In the genomic region with DNA sequence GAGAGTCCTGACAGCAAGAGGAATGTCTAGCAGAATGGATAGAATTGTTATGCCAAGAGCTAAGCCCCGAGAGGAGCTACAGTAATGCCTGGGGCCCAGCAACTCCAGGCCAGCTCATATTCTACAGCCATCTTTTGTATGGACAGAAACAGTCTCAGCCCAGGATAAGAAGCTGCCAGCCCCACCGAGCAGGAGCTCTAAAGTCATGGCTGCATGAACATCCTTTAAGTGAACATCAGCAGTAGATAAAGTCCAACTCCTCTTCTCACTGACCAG, we compare ENCODE assay signal across 19 mouse cellular contexts.
DNase-seq lines count a peak whose midpoint lies in the region; ATAC-seq and TF ChIP-seq lines count a peak whose summit lies in the region.
"Had no signal": no experiment of that assay in that cellular context is flagged by ENCODE, and none has a peak within 500 bp of the region (broad histone marks: within the 10 kb centered on the region; RNA-seq: fewer than 3 reads in every experiment).

No protein-coding gene starts in this region.

- H3K9me3 ChIP-seq in forebrain, embryonic 10.5 days: no peaks in the 10 kb centered on the region
- H3K9me3 ChIP-seq in forebrain, embryonic 14.5 days (replicated peaks; ENCODE audit: control insufficient read depth, low read length): no peaks in the 10 kb centered on the region
- no peaks in the 10 kb centered on the region for H3K9me3 ChIP-seq in midbrain, embryonic 13.5 days
- H3K9me3 ChIP-seq in midbrain, postnatal 0 days (ENCODE audit: low read length): no peaks in the 10 kb centered on the region
- H3K9me3 ChIP-seq in midbrain, embryonic 15.5 days: no peaks in the 10 kb centered on the region
- H3K9me3 ChIP-seq: heart, embryonic 10.5 days; liver, embryonic 15.5 days had no signal

- peaks cover 7% of the 10 kb centered on the region; the same call in 1 of the 2 replicates for H3K27me3 ChIP-seq in forebrain, embryonic 10.5 days (ENCODE audit: poor library complexity, severe bottlenecking)
- no peaks in the 10 kb centered on the region for H3K27me3 ChIP-seq in forebrain, embryonic 14.5 days (replicated peaks; ENCODE audit: control insufficient read depth, insufficient read depth, low read length)
- no peaks in the 10 kb centered on the region for H3K27me3 ChIP-seq in midbrain, embryonic 13.5 days
- no peaks in the 10 kb centered on the region for H3K27me3 ChIP-seq in midbrain, postnatal 0 days (ENCODE audit: insufficient read depth, low read length)
- H3K27me3 ChIP-seq in midbrain, embryonic 15.5 days (replicated peaks): no peaks in the 10 kb centered on the region
- H3K27me3 ChIP-seq: liver, embryonic 15.5 days had no signal

- no peak for ATAC-seq in forebrain, embryonic 14.5 days
- ATAC-seq in midbrain, embryonic 13.5 days: peak; percentile 22; the same call in 1 of the 2 replicates
- no peak for ATAC-seq in midbrain, postnatal 0 days (ENCODE audit: low FRiP score)
- ATAC-seq in midbrain, embryonic 15.5 days (replicated peaks): no peak

- no peak for TF ChIP-seq CTCF in midbrain, postnatal 0 days (IDR thresholded peaks at IDR 0.05)

- H3K36me3 ChIP-seq in forebrain, embryonic 10.5 days (replicated peaks): no peaks in the 10 kb centered on the region
- no peaks in the 10 kb centered on the region for H3K36me3 ChIP-seq in forebrain, embryonic 14.5 days (ENCODE audit: control insufficient read depth, insufficient read depth, low read length)
- no peaks in the 10 kb centered on the region for H3K36me3 ChIP-seq in midbrain, embryonic 13.5 days
- H3K36me3 ChIP-seq in midbrain, postnatal 0 days (ENCODE audit: insufficient read depth, low read length): no peaks in the 10 kb centered on the region
- H3K36me3 ChIP-seq in midbrain, embryonic 15.5 days (replicated peaks): no peaks in the 10 kb centered on the region
- H3K36me3 ChIP-seq: heart, embryonic 10.5 days; liver, embryonic 15.5 days had no signal

- no peak overlapping the region for H3K4me2 ChIP-seq in forebrain, embryonic 14.5 days (ENCODE audit: low read length)
- no peak overlapping the region for H3K4me2 ChIP-seq in midbrain, embryonic 13.5 days (replicated peaks)
- H3K4me2 ChIP-seq in midbrain, postnatal 0 days (ENCODE audit: low read depth, low read length, poor library complexity, severe bottlenecking): no peak overlapping the region
- no peak overlapping the region for H3K4me2 ChIP-seq in midbrain, embryonic 15.5 days
- H3K4me2 ChIP-seq: liver, embryonic 15.5 days had no signal

- no peak overlapping the region for H3K9ac ChIP-seq in forebrain, embryonic 14.5 days (ENCODE audit: low read length)
- no peak overlapping the region for H3K9ac ChIP-seq in midbrain, embryonic 13.5 days (replicated peaks)
- H3K9ac ChIP-seq in midbrain, postnatal 0 days (replicated peaks; ENCODE audit: low read length, poor library complexity, severe bottlenecking): no peak overlapping the region
- H3K9ac ChIP-seq in midbrain, embryonic 15.5 days: no peak overlapping the region
- H3K9ac ChIP-seq: liver, embryonic 15.5 days had no signal

- peak overlapping the region; percentile 57 for H3K27ac ChIP-seq in forebrain, embryonic 10.5 days
- H3K27ac ChIP-seq in forebrain, embryonic 14.5 days (ENCODE audit: low read depth, low read length): no peak overlapping the region
- peak overlapping the region; percentile 76 for H3K27ac ChIP-seq in midbrain, embryonic 13.5 days
- H3K27ac ChIP-seq in midbrain, postnatal 0 days (ENCODE audit: low read depth, low read length): no peak overlapping the region
- peak overlapping the region; percentile 26; the same call in 1 of the 2 replicates for H3K27ac ChIP-seq in midbrain, embryonic 15.5 days
- H3K27ac ChIP-seq: heart, embryonic 10.5 days; liver, embryonic 15.5 days had no signal

- 54% methylated on average over 2 of the region's 2 CpGs for WGBS in forebrain, embryonic 10.5 days
- 18% methylated on average over 2 of the region's 2 CpGs for WGBS in forebrain, embryonic 14.5 days
- 21% methylated on average over 2 of the region's 2 CpGs for WGBS in midbrain, embryonic 13.5 days
- 30% methylated on average over 2 of the region's 2 CpGs for WGBS in midbrain, postnatal 0 days
- 22% methylated on average over 2 of the region's 2 CpGs for WGBS in midbrain, embryonic 15.5 days

- DNase-seq in forebrain, embryonic 10.5 days (ENCODE audit: extremely low spot score, low spot score): no peak
- no peak for DNase-seq in forebrain, embryonic 14.5 days (ENCODE audit: low spot score)
- DNase-seq in midbrain, postnatal 0 days (ENCODE audit: low spot score): no peak
- DNase-seq in T-cell, adult 2 months (ENCODE audit: low spot score): no peak
- no peak for DNase-seq in lung, adult 18-20 months
- DNase-seq: adrenal gland, postnatal 14 days; cerebellum, adult 9-10 months; heart, postnatal 4 days; kidney, adult 2 months; kidney, postnatal 10 days; left cerebral cortex, postnatal 4 days; liver; lung, postnatal 4 days; right cerebral cortex, postnatal 25 days had no signal

- H3K4me1 ChIP-seq in forebrain, embryonic 10.5 days: peaks cover 30% of the 10 kb centered on the region
- H3K4me1 ChIP-seq in forebrain, embryonic 14.5 days (ENCODE audit: control insufficient read depth, insufficient read depth, low read length): peaks cover 22% of the 10 kb centered on the region
- peaks cover 29% of the 10 kb centered on the region for H3K4me1 ChIP-seq in midbrain, embryonic 13.5 days (replicated peaks)
- peaks cover 4% of the 10 kb centered on the region; the same call in 1 of the 2 replicates for H3K4me1 ChIP-seq in midbrain, postnatal 0 days (ENCODE audit: insufficient read depth, low read length)
- H3K4me1 ChIP-seq in midbrain, embryonic 15.5 days: peaks cover 20% of the 10 kb centered on the region
- H3K4me1 ChIP-seq: liver, embryonic 15.5 days had no signal

- no peak overlapping the region for H3K4me3 ChIP-seq in forebrain, embryonic 10.5 days
- no peak overlapping the region for H3K4me3 ChIP-seq in forebrain, embryonic 14.5 days (ENCODE audit: low read depth, low read length)
- no peak overlapping the region for H3K4me3 ChIP-seq in midbrain, embryonic 13.5 days (replicated peaks)
- H3K4me3 ChIP-seq in midbrain, postnatal 0 days (ENCODE audit: low read depth, low read length): no peak overlapping the region
- H3K4me3 ChIP-seq in midbrain, embryonic 15.5 days: no peak overlapping the region
- H3K4me3 ChIP-seq: liver, embryonic 15.5 days; myocyte had no signal

Comparison
In these comparisons a context has a peak if more than half of its experiments do, and no peak if none do; other contexts are left out.
1. H3K27ac ChIP-seq: peak in forebrain, embryonic 10.5 days (single experiment), midbrain, embryonic 13.5 days (single experiment) and midbrain, embryonic 15.5 days (single experiment); none in forebrain, embryonic 14.5 days (single experiment) and midbrain, postnatal 0 days (single experiment).